Mouse (Mus musculus): ENCODE results near the gene Mettl18. TPM values are rescaled to one million over a fixed set of nuclear protein-coding genes. Genes with fewer than 3 reads are reported as not detected.
A peak's percentile ranks its signal among the peaks of the same experiment; 100 is the strongest.

The Mettl18 gene
- polyA plus RNA-seq (2016; fragmentation: Nextera tagmentation; extraction: Ambion mirVana), result 10.4 and 12.0 TPM in 2 replicates

- Histone ChIP-seq H3K27ac (peak within 1 kb of the TSS; percentile 92), H3K9me3 (replicated peaks) (no peaks in the 10 kb centered on the region), H3K4me1 (peaks cover 17% of the 10 kb centered on the region), H3K4me3 (peak within 1 kb of the TSS; percentile 73), H3K27me3 (ENCODE audit: low read depth, poor library complexity, severe bottlenecking) (no peaks in the 10 kb centered on the region), H3K36me3 (peaks cover 15% of the 10 kb centered on the region)
- peak; percentile 94 for DNase-seq (ENCODE audit: low spot score)
- 5% methylated on average over 43 of the region's 43 CpGs for WGBS
Measured at GRCm38 (mm10) chr1:163994721-163995608, at the start of gene Mettl18, which contains the start of gene BC055324. Mettl18 (plus strand) TSS chr1:163994889. BC055324 (minus strand) TSS chr1:163994796.

- Histone ChIP-seq H3K36me3 (peaks cover 100% of the 10 kb centered on the region), H3K27ac (no peak overlapping the region), H3K4me1 (no peaks in the 10 kb centered on the region), H3K9me3 (replicated peaks) (no peaks in the 10 kb centered on the region), H3K4me3 (no peak overlapping the region), H3K27me3 (ENCODE audit: low read depth, poor library complexity, severe bottlenecking) (no peaks in the 10 kb centered on the region)
- WGBS, result 91% methylated on average over 2 of the region's 2 CpGs
- no peak for DNase-seq (ENCODE audit: low spot score)
Measured at GRCm38 (mm10) chr1:163953396-163953795, 41.3 kb upstream of the Mettl18 start.

GRCm38 (mm10) chr1:163958036-163958435 is 36.7 kb upstream of the Mettl18 start:
- Histone ChIP-seq H3K36me3 (peaks cover 92% of the 10 kb centered on the region), H3K27me3 (ENCODE audit: low read depth, poor library complexity, severe bottlenecking) (no peaks in the 10 kb centered on the region), H3K4me1 (no peaks in the 10 kb centered on the region), H3K9me3 (replicated peaks) (no peaks in the 10 kb centered on the region), H3K4me3 (no peak overlapping the region), H3K27ac (no peak overlapping the region)
- whole genome bisulfite sequencing, result 89% methylated on average over 3 of the region's 3 CpGs
- DNase-seq (ENCODE audit: low spot score), result no peak

GRCm38 (mm10) chr1:163964008-163964689 is 30.5 kb upstream of the Mettl18 start:
- H3K27ac ChIP-seq, result no peak overlapping the region
- H3K4me1 ChIP-seq, result no peaks in the 10 kb centered on the region
- no peak for DNase-seq (ENCODE audit: low spot score)
- H3K36me3 ChIP-seq, result peaks cover 88% of the 10 kb centered on the region
- H3K27me3 ChIP-seq (ENCODE audit: low read depth, poor library complexity, severe bottlenecking), result no peaks in the 10 kb centered on the region
- WGBS, result 92% methylated on average over 10 of the region's 10 CpGs
- H3K9me3 ChIP-seq (replicated peaks), result no peaks in the 10 kb centered on the region
- H3K4me3 ChIP-seq, result no peak overlapping the region

- Histone ChIP-seq H3K4me1 (no peaks in the 10 kb centered on the region), H3K27ac (no peak overlapping the region), H3K36me3 (peaks cover 77% of the 10 kb centered on the region), H3K27me3 (ENCODE audit: low read depth, poor library complexity, severe bottlenecking) (no peaks in the 10 kb centered on the region), H3K4me3 (no peak overlapping the region), H3K9me3 (replicated peaks) (no peaks in the 10 kb centered on the region)
- WGBS, result 94% methylated on average over 1 of the region's 1 CpGs
- DNase-seq (ENCODE audit: low spot score), result no peak
Measured at GRCm38 (mm10) chr1:163974471-163974870, 20.2 kb upstream of the Mettl18 start.

- Histone ChIP-seq H3K27me3 (ENCODE audit: low read depth, poor library complexity, severe bottlenecking) (no peaks in the 10 kb centered on the region), H3K27ac (no peak overlapping the region), H3K4me1 (no peaks in the 10 kb centered on the region), H3K36me3 (peaks cover 77% of the 10 kb centered on the region), H3K9me3 (replicated peaks) (no peaks in the 10 kb centered on the region), H3K4me3 (no peak overlapping the region)
- 96% methylated on average over 2 of the region's 2 CpGs for WGBS
- no peak for DNase-seq (ENCODE audit: low spot score)
Measured at GRCm38 (mm10) chr1:163975088-163975487, 19.6 kb upstream of the Mettl18 start.

GRCm38 (mm10) chr1:163976515-163976914 is 18.2 kb upstream of the Mettl18 start:
- WGBS, result 92% methylated on average over 1 of the region's 1 CpGs
- no peak for DNase-seq (ENCODE audit: low spot score)
- Histone ChIP-seq H3K27me3 (ENCODE audit: low read depth, poor library complexity, severe bottlenecking) (no peaks in the 10 kb centered on the region), H3K27ac (no peak overlapping the region), H3K4me1 (no peaks in the 10 kb centered on the region), H3K4me3 (no peak overlapping the region), H3K9me3 (replicated peaks) (no peaks in the 10 kb centered on the region), H3K36me3 (peaks cover 78% of the 10 kb centered on the region)

- Histone ChIP-seq H3K27ac (no peak overlapping the region), H3K36me3 (peaks cover 35% of the 10 kb centered on the region), H3K4me1 (peaks cover 17% of the 10 kb centered on the region), H3K27me3 (ENCODE audit: low read depth, poor library complexity, severe bottlenecking) (no peaks in the 10 kb centered on the region), H3K9me3 (replicated peaks) (no peaks in the 10 kb centered on the region), H3K4me3 (no peak overlapping the region)
- no peak for DNase-seq (ENCODE audit: low spot score)
- 91% methylated on average over 4 of the region's 4 CpGs for WGBS
Measured at GRCm38 (mm10) chr1:163992371-163992770, 2.3 kb upstream of the Mettl18 start.

GRCm38 (mm10) chr1:163994173-163994720 is 442 bp upstream of the Mettl18 start:
- Histone ChIP-seq H3K4me1 (peaks cover 17% of the 10 kb centered on the region), H3K27ac (peak overlapping the region; percentile 92), H3K27me3 (ENCODE audit: low read depth, poor library complexity, severe bottlenecking) (no peaks in the 10 kb centered on the region), H3K36me3 (peaks cover 16% of the 10 kb centered on the region), H3K4me3 (peak overlapping the region; percentile 73), H3K9me3 (replicated peaks) (no peaks in the 10 kb centered on the region)
- no peak for DNase-seq (ENCODE audit: low spot score)
- WGBS, result 1% methylated on average over 38 of the region's 38 CpGs

- no peak for DNase-seq (ENCODE audit: low spot score)
- 67% methylated on average over 2 of the region's 2 CpGs for WGBS
- H3K36me3 ChIP-seq, result peaks cover 15% of the 10 kb centered on the region
- peak overlapping the region; percentile 73 for H3K4me3 ChIP-seq
- H3K27ac ChIP-seq, result no peak overlapping the region
- H3K4me1 ChIP-seq, result peaks cover 17% of the 10 kb centered on the region
- no peaks in the 10 kb centered on the region for H3K9me3 ChIP-seq (replicated peaks)
- H3K27me3 ChIP-seq (ENCODE audit: low read depth, poor library complexity, severe bottlenecking), result no peaks in the 10 kb centered on the region
Measured at GRCm38 (mm10) chr1:163995609-163995913, 872 bp downstream of the Mettl18 start.

- H3K27me3 ChIP-seq (ENCODE audit: low read depth, poor library complexity, severe bottlenecking), result no peaks in the 10 kb centered on the region
- no peak for DNase-seq (ENCODE audit: low spot score)
- H3K27ac ChIP-seq, result no peak overlapping the region
- no peak overlapping the region for H3K4me3 ChIP-seq
- WGBS, result 76% methylated on average over 6 of the region's 6 CpGs
- H3K36me3 ChIP-seq, result 0 out of 2 replicates have a peak, but pooled peaks cover under 1% of the 10 kb centered on the region
- H3K4me1 ChIP-seq, result no peaks in the 10 kb centered on the region
- no peaks in the 10 kb centered on the region for H3K9me3 ChIP-seq (replicated peaks)
Measured at GRCm38 (mm10) chr1:164001831-164002452, 7.3 kb downstream of the Mettl18 start.

- Histone ChIP-seq H3K36me3 (no peaks in the 10 kb centered on the region), H3K4me3 (no peak overlapping the region), H3K9me3 (replicated peaks) (no peaks in the 10 kb centered on the region), H3K4me1 (no peaks in the 10 kb centered on the region), H3K27me3 (ENCODE audit: low read depth, poor library complexity, severe bottlenecking) (no peaks in the 10 kb centered on the region), H3K27ac (no peak overlapping the region)
- WGBS, result 79% methylated on average over 3 of the region's 3 CpGs
- no peak for DNase-seq (ENCODE audit: low spot score)
Measured at GRCm38 (mm10) chr1:164004311-164004710, 9.6 kb downstream of the Mettl18 start.

All from limb, embryonic 10.5 days (tissue).